Mouse (Mus musculus): ENCODE measurements around the gene Fam114a1. TPM values are rescaled to one million over a fixed set of nuclear protein-coding genes. Genes with fewer than 3 reads are reported as not detected.

The Fam114a1 gene
- polyA plus RNA-seq, 1 experiment from 2014 or later = 48.2 TPM

MicroRNAs encoded within 50 kb of the gene (microRNA counts, 519-probe panel; counts per million panel counts)
- microRNA mmu-miR-574-3p (2,596 counts per million, percentile 62 among the panel's probes with 10 or more counts), microRNA mmu-miR-574-5p (2,144 counts per million, percentile 30 among the panel's probes with 10 or more counts)

Small RNA genes within 50 kb of the gene (microRNA-seq; reads per million reads assigned to microRNA genes)
- gene Mir574 = 152 reads per million, percentile 55 among the genes with 10 or more reads in this experiment

Other genes with a start within 250 kb of the Fam114a1 start
- 103 and 104 TPM in 2 replicates for gene Klf3, start 166.7 kb upstream of the Fam114a1 start, polyA plus RNA-seq (2015; fragmentation: Nextera tagmentation; extraction: Ambion mirVana)
- 0.99 and 1.3 TPM in 2 replicates for gene Tlr1, start 36.5 kb upstream of the Fam114a1 start, polyA plus RNA-seq (2015; fragmentation: Nextera tagmentation; extraction: Ambion mirVana)
- 0.97 and 1.3 TPM in 2 replicates for gene Tlr6, start 10.0 kb upstream of the Fam114a1 start, polyA plus RNA-seq (2015; fragmentation: Nextera tagmentation; extraction: Ambion mirVana)
- 1.7 and 2.3 TPM in 2 replicates for gene Tmem156, start 122.1 kb downstream of the Fam114a1 start, polyA plus RNA-seq (2015; fragmentation: Nextera tagmentation; extraction: Ambion mirVana)
- 14.3 and 15.4 TPM in 2 replicates for gene Klhl5, start 137.5 kb downstream of the Fam114a1 start, polyA plus RNA-seq (2015; fragmentation: Nextera tagmentation; extraction: Ambion mirVana)
- 5.9 and 6.2 TPM in 2 replicates for gene Wdr19, start 229.6 kb downstream of the Fam114a1 start, polyA plus RNA-seq (2015; fragmentation: Nextera tagmentation; extraction: Ambion mirVana)